Mouse (Mus musculus): ENCODE measurements around the gene Fam208a. TPM values are rescaled to one million over a fixed set of nuclear protein-coding genes. Genes with fewer than 3 reads are reported as not detected.

Gene Fam208a
- 0.70 and 0.84 TPM in 2 replicates for polyA plus RNA-seq (2012; rRNA removed; ENCODE audit: low replicate concordance)

GRCm38 (mm10) chr14:27428573-27428972 lies at the start of gene Fam208a:
Gene Fam208a, plus strand, starts transcription at chr14:27428834.

GRCm38 (mm10) chr14:27507894-27508643 lies 79.4 kb downstream of the Fam208a start, which contains the start of gene Ccdc66:
Gene Ccdc66, minus strand, starts transcription at chr14:27508460.

Other genes with a start within 250 kb of the Fam208a start
- gene Ccdc66, start 79.6 kb downstream of the Fam208a start, polyA plus RNA-seq (2012; rRNA removed; ENCODE audit: low replicate concordance): 0.11 and 0.21 TPM in 2 replicates
- 0.28 TPM in 1 of 2 replicates, not detected in the other for gene Erc2, start 193.6 kb downstream of the Fam208a start, polyA plus RNA-seq (2012; rRNA removed; ENCODE audit: low replicate concordance)